Mouse (Mus musculus): ENCODE data around the gene Cog2. TPM values are rescaled to one million over a fixed set of nuclear protein-coding genes. Genes with fewer than 3 reads are reported as not detected.

The Cog2 gene
- polyA plus RNA-seq, 1 experiment from 2014 or later, result 44.6 TPM

DNA sequence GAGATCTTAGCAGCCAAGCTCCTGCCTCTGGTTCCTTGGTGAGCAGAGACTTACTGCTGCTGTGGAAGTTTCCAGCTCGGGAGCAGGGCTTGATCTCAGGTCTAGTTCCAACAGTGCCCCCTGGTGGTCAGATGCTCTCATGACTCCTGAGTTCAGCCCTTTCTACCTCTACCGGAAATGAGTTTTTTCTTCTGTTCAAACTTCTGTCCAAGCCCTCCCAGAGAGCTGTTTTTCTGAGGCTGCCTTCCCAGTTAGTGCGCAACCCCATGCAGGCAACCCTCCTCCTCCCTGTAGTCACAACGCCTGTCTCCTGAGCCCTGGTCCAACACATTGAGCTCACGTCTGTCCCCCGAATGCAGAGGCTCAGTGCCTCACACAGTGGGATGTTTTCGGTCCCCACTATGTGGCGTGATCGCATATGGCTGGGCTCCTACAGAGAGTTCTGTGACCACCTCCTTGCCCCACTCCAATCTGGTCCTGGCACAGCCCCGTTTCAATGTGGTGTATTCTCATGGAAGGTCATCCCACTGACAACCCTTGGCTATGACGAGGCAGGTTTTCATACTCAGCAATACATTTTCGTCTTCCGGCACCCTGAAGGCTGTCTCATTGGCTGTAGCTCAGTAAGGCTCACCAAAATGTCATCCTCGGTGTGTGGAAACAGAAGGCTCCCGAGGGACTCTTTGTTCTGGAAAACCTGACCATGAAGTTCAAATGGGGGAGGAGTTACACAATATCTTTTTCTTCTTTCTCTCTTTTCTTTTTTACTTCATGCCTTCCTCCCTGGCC, 53.2 kb downstream of the Cog2 start:
- WGBS, result 62% methylated on average over 15 of the region's 15 CpGs
- H3K27ac ChIP-seq, result no peak overlapping the region
- no peak overlapping the region for H3K4me3 ChIP-seq
- H3K4me2 ChIP-seq (replicated peaks), result no peak overlapping the region
- no peaks in the 10 kb centered on the region; the same call in 1 of the 2 replicates for H3K4me1 ChIP-seq
- H3K36me3 ChIP-seq, result no peaks in the 10 kb centered on the region
- no peaks in the 10 kb centered on the region for H3K9me3 ChIP-seq (replicated peaks)
- no peaks in the 10 kb centered on the region for H3K27me3 ChIP-seq
- H3K9ac ChIP-seq, result no peak overlapping the region
- ATAC-seq (ENCODE audit: low FRiP score), result no peak

- 89% methylated on average over 8 of the region's 8 CpGs for WGBS
- no peaks in the 10 kb centered on the region for H3K27me3 ChIP-seq
These were observed 55.2 kb downstream of the Cog2 start, which contains the start of gene Capn9 for GRCm38 (mm10) chr8:124575811-124576210. Gene Capn9 (plus strand): TSS chr8:124576111.

DNA sequence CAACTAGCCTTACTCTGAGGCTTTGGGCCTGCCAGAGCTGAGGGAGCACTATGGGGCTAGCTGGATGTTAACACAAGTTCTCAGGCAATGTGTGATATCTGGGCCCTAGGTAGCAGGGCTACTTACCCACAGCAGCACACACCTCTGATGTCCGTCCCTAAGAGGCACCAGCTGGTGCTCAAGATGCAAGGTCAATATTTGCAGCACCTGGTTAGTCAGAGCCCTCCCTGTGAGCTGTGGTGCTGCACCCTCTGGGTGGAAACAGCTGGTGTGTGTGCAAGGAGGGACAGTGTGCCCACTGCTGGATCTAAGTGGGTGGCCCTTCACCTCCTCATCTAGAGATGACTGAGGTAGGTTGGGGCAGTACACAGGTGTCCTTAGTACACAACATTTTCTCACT, 56.2 kb downstream of the Cog2 start:
- H3K4me2 ChIP-seq (replicated peaks), result no peak overlapping the region
- H3K4me3 ChIP-seq, result no peak overlapping the region
- H3K27me3 ChIP-seq, result no peaks in the 10 kb centered on the region
- no peak for ATAC-seq (ENCODE audit: low FRiP score)
- no peaks in the 10 kb centered on the region for H3K36me3 ChIP-seq
- no peaks in the 10 kb centered on the region for H3K4me1 ChIP-seq
- 82% methylated on average over 1 of the region's 1 CpGs for WGBS
- H3K27ac ChIP-seq, result no peak overlapping the region
- H3K9ac ChIP-seq, result no peak overlapping the region
- no peaks in the 10 kb centered on the region for H3K9me3 ChIP-seq (replicated peaks)

More at GRCm38 (mm10) chr8:124575811-124576210, 55.2 kb downstream of the Cog2 start, which contains the start of gene Capn9:
- H3K9me3 ChIP-seq (replicated peaks), result no peaks in the 10 kb centered on the region
- H3K4me1 ChIP-seq, result no peaks in the 10 kb centered on the region
- H3K4me2 ChIP-seq (replicated peaks), result no peak within 1 kb of the TSS
- no peak for ATAC-seq (ENCODE audit: low FRiP score)
- H3K27ac ChIP-seq, result no peak within 1 kb of the TSS
- no peaks in the 10 kb centered on the region for H3K36me3 ChIP-seq
- no peak within 1 kb of the TSS for H3K4me3 ChIP-seq
- no peak within 1 kb of the TSS for H3K9ac ChIP-seq

DNA sequence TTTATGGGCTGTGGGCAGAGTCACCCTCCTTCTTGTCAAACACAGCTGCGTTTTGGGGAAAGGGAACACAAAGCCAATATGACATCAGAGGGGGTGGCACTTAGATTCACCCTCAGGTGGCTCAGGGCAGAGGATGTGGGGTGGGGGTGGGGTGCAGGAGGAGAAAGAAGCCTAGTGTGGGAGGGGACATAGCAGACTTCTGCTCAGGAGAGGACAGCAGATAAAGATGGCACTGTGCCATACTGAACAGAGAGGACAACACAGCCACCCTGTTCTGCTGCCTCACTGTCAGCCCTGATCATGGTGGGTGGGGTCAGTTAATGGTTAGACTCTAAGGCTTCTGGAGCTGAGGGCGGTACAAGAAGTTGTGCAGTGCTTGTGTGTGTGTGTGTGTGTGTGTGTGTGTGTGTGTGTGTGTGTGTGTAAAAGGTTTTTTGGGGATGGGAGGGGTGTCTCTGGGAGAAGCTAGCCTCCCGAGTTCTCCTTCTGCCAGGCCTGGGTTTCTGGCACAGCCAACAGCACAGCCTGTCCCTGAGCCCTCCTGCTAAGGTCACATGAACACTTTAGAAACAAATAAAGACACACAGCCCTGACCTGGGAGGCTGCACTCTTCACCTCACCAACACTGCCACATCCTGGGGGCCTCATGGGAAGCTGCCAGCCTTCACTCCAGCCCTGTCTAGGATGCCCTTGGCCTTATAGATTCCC, 65.3 kb downstream of the Cog2 start:
- H3K4me3 ChIP-seq, result no peak overlapping the region
- H3K4me2 ChIP-seq (replicated peaks), result no peak overlapping the region
- 0 out of 2 replicates have a peak, but pooled peaks cover 4% of the 10 kb centered on the region for H3K4me1 ChIP-seq
- 63% methylated on average over 3 of the region's 3 CpGs for WGBS
- H3K9me3 ChIP-seq (replicated peaks), result no peaks in the 10 kb centered on the region
- H3K27me3 ChIP-seq, result no peaks in the 10 kb centered on the region
- H3K27ac ChIP-seq, result no peak overlapping the region
- 0 out of 2 replicates have a peak overlapping the region, but pooled peaks have one; percentile 1 for H3K9ac ChIP-seq
- H3K36me3 ChIP-seq, result no peaks in the 10 kb centered on the region
- ATAC-seq (ENCODE audit: low FRiP score), result no peak

GRCm38 (mm10) chr8:124586556-124586955, 66.0 kb downstream of the Cog2 start:
- 74% methylated on average over 2 of the region's 2 CpGs for WGBS
- Histone ChIP-seq H3K4me1 (0 out of 2 replicates have a peak, but pooled peaks cover 4% of the 10 kb centered on the region), H3K9me3 (replicated peaks) (no peaks in the 10 kb centered on the region), H3K27ac (no peak overlapping the region), H3K4me2 (replicated peaks) (no peak overlapping the region), H3K9ac (0 out of 2 replicates have a peak overlapping the region, but pooled peaks have one; percentile 1), H3K4me3 (no peak overlapping the region), H3K36me3 (no peaks in the 10 kb centered on the region), H3K27me3 (no peaks in the 10 kb centered on the region)
- ATAC-seq (ENCODE audit: low FRiP score), result no peak

- no peaks in the 10 kb centered on the region for H3K9me3 ChIP-seq (replicated peaks)
- no peaks in the 10 kb centered on the region for H3K27me3 ChIP-seq
- H3K27ac ChIP-seq, result no peak overlapping the region
- no peak overlapping the region for H3K4me3 ChIP-seq
- H3K4me2 ChIP-seq (replicated peaks), result no peak overlapping the region
- WGBS, result 74% methylated on average over 4 of the region's 4 CpGs
- no peaks in the 10 kb centered on the region for H3K36me3 ChIP-seq
- H3K4me1 ChIP-seq, result 0 out of 2 replicates have a peak, but pooled peaks cover 4% of the 10 kb centered on the region
- ATAC-seq (ENCODE audit: low FRiP score), result no peak
- no peak overlapping the region for H3K9ac ChIP-seq
These were observed 68.8 kb downstream of the Cog2 start for GRCm38 (mm10) chr8:124589393-124589792.

Other genes starting within 250 kb of the Cog2 start
- gene Pgbd5, start 81.1 kb upstream of the Cog2 start, polyA plus RNA-seq (2016; fragmentation: Nextera tagmentation; extraction: Ambion mirVana), result 5.9 and 6.4 TPM in 2 replicates
- gene Agt, start 48.9 kb downstream of the Cog2 start, polyA plus RNA-seq (2016; fragmentation: Nextera tagmentation; extraction: Ambion mirVana), result 0.35 and 0.44 TPM in 2 replicates
- not detected in 2 replicates for gene Capn9, start 55.3 kb downstream of the Cog2 start, polyA plus RNA-seq (2016; fragmentation: Nextera tagmentation; extraction: Ambion mirVana)
- 26.6 and 31.2 TPM in 2 replicates for gene 2310022B05Rik, start 142.6 kb downstream of the Cog2 start, polyA plus RNA-seq (2016; fragmentation: Nextera tagmentation; extraction: Ambion mirVana)
- 61.4 and 62.2 TPM in 2 replicates for gene Ttc13, start 201.2 kb downstream of the Cog2 start, polyA plus RNA-seq (2016; fragmentation: Nextera tagmentation; extraction: Ambion mirVana)
- gene Arv1, start 201.4 kb downstream of the Cog2 start, polyA plus RNA-seq (2016; fragmentation: Nextera tagmentation; extraction: Ambion mirVana), result 33.4 and 37.7 TPM in 2 replicates
- 5.1 and 6.0 TPM in 2 replicates for gene Fam89a, start 231.1 kb downstream of the Cog2 start, polyA plus RNA-seq (2016; fragmentation: Nextera tagmentation; extraction: Ambion mirVana)

Data from hindbrain, embryonic 12.5 days (tissue).